Mouse (Mus musculus): ENCODE data around the gene Krba1.
A peak's percentile ranks its signal among the peaks of the same experiment; 100 is the strongest.

Krba1 gene

GRCm38 (mm10) chr6:48426956-48427355, 31.6 kb downstream of the Krba1 start:
- no peak for DNase-seq (ENCODE audit: extremely low spot score)

GRCm38 (mm10) chr6:48428769-48429557, 33.6 kb downstream of the Krba1 start:
- DNase-seq (ENCODE audit: extremely low spot score) = no peak

- DNase-seq (ENCODE audit: extremely low spot score) = no peak
Measured at GRCm38 (mm10) chr6:48430748-48431147, 35.4 kb downstream of the Krba1 start.

- DNase-seq (ENCODE audit: extremely low spot score) = no peak
Measured at GRCm38 (mm10) chr6:48432893-48433816, 37.8 kb downstream of the Krba1 start.

GRCm38 (mm10) chr6:48434651-48435050, 39.3 kb downstream of the Krba1 start:
- DNase-seq (ENCODE audit: extremely low spot score) = no peak

GRCm38 (mm10) chr6:48435111-48435510, 39.7 kb downstream of the Krba1 start:
- DNase-seq (ENCODE audit: extremely low spot score) = no peak

- DNase-seq (ENCODE audit: extremely low spot score) = no peak
Measured at GRCm38 (mm10) chr6:48435706-48436349, 40.4 kb downstream of the Krba1 start.

GRCm38 (mm10) chr6:48437679-48438376, 42.4 kb downstream of the Krba1 start:
- no peak for DNase-seq (ENCODE audit: extremely low spot score)

GRCm38 (mm10) chr6:48438475-48439125, 43.2 kb downstream of the Krba1 start:
- peak; percentile 44 for DNase-seq (ENCODE audit: extremely low spot score)

- DNase-seq (ENCODE audit: extremely low spot score) = no peak
Measured at GRCm38 (mm10) chr6:48439654-48440053, 44.3 kb downstream of the Krba1 start.

GRCm38 (mm10) chr6:48440306-48441014, 45.1 kb downstream of the Krba1 start:
- DNase-seq (ENCODE audit: extremely low spot score) = no peak

GRCm38 (mm10) chr6:48443592-48444309, 48.4 kb downstream of the Krba1 start:
- DNase-seq (ENCODE audit: extremely low spot score) = peak; percentile 99

- DNase-seq (ENCODE audit: extremely low spot score) = peak; percentile 94
Measured at GRCm38 (mm10) chr6:48444310-48445180, 49.2 kb downstream of the Krba1 start.

- peak; percentile 52 for DNase-seq (ENCODE audit: extremely low spot score)
Measured at GRCm38 (mm10) chr6:48445181-48446101, 50.1 kb downstream of the Krba1 start, which contains the start of gene Zfp467. Zfp467 (minus strand) TSS chr6:48445825.

- peak; percentile 4 for DNase-seq (ENCODE audit: extremely low spot score)
Measured at GRCm38 (mm10) chr6:48446256-48446655, 50.9 kb downstream of the Krba1 start.

- DNase-seq (ENCODE audit: extremely low spot score) = no peak
Measured at GRCm38 (mm10) chr6:48446896-48447295, 51.5 kb downstream of the Krba1 start.

GRCm38 (mm10) chr6:48447929-48448328, 52.5 kb downstream of the Krba1 start, which contains the start of gene Sspo:
Sspo (plus strand) TSS chr6:48448229.
- DNase-seq (ENCODE audit: extremely low spot score) = no peak

Data from embryo, embryonic 9.5 days (tissue).